Mouse (Mus musculus) lung, adult 2 months (tissue): ENCODE measurements around the gene H2afb3.

Experiments used
- CTCF ChIP-seq: fragments of 200-500 bp; IDR thresholded peaks from 2 replicates; pipeline ENCODE4 v1.5.1; 2011; ENCODE audit warnings: mild to moderate bottlenecking, low read length, control low read depth; ENCODE audit not compliant: insufficient read depth
- POLR2A ChIP-seq: fragments of 200-500 bp; IDR thresholded peaks from 2 replicates; pipeline ENCODE4 v1.6.1; 2011; ENCODE audit warnings: low read depth, mild to moderate bottlenecking, control low read depth, low read length, borderline replicate concordance; ENCODE audit errors: extremely low read depth

DNA sequence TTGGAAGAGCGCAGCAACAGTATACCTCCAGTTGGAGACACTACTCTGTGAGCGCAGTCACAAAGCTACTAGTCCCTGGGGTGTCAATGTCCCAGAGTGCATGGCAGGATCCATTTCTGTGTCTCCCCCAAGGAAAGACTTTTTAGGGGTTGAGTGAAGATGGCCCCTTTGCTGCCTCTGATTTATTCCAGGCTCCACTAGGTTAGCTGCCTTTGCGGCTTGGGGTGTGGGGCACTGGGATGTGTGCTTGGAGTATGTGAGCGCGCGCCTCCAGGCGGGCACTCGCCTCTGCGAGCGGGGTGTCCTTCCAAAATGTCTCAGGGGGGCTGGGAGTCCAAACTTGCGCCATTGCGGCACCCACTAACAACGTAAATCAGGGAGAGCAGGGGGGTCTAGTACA is 21.2 kb downstream of the H2afb3 start:
- TF ChIP-seq CTCF (no peak), POLR2A (no peak)
